ENCODE assay signal across 22 mouse cellular contexts in the genomic region with DNA sequence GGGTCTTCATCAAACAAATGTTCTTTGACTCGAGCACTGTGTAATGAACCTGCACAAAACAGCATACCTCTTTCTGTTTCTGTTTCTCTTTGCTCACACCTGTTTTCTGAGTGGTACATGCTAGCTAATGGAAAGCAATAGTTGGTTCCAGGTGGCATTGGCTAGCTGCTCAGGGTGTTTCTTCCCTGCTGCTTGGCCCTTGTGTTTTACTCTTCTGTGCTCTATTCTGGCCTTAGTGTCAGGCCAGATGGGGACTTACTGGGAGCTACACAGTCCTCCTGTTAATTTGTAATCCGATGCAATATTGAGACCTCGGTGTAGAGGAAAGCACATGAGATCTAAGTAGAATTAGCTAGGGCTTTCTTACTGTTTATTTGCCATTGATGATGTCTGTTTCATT. TPM values are rescaled to one million over a fixed set of nuclear protein-coding genes. Genes with fewer than 3 reads are reported as not detected.
DNase-seq lines count a peak whose midpoint lies in the region; TF ChIP-seq lines count a peak whose summit lies in the region.
"Had no signal": no experiment of that assay in that cellular context is flagged by ENCODE, and none has a peak within 500 bp of the region (broad histone marks: within the 10 kb centered on the region; RNA-seq: fewer than 3 reads in every experiment).

No protein-coding gene starts in this region.

- no peaks in the 10 kb centered on the region for H3K4me1 ChIP-seq in kidney, adult 2 months (ENCODE audit: control insufficient read depth, insufficient read depth, low read length)
- H3K4me1 ChIP-seq: embryonic facial prominence, embryonic 13.5 days; forebrain, embryonic 15.5 days; hindbrain, embryonic 13.5 days; liver, embryonic 13.5 days had no signal

- H3K27me3 ChIP-seq in kidney, adult 2 months (replicated peaks; ENCODE audit: control insufficient read depth, insufficient read depth, low read length): no peaks in the 10 kb centered on the region
- H3K27me3 ChIP-seq: embryonic facial prominence, embryonic 13.5 days; forebrain, embryonic 15.5 days; hindbrain, embryonic 13.5 days; liver, embryonic 13.5 days; Patski had no signal

- WGBS in kidney, adult 2 months: 72% methylated on average over 3 of the region's 3 CpGs

- intact Hi-C loops in gastrocnemius, adult 2 months (cut with DNase I): no loop called here

- TF ChIP-seq POLR2A in kidney, adult 2 months (IDR thresholded peaks at IDR 0.05; ENCODE audit: low read depth, low read length): no peak

- H3K36me3 ChIP-seq in kidney, adult 2 months (ENCODE audit: control insufficient read depth, insufficient read depth, low read length): peaks cover 16% of the 10 kb centered on the region

- H3K4me3 ChIP-seq in gastrocnemius, adult 2 months: no peak overlapping the region
- no peak overlapping the region for H3K4me3 ChIP-seq in kidney, adult 2 months (ENCODE audit: insufficient read depth, low read depth, low read length)
- H3K4me3 ChIP-seq: embryonic facial prominence, embryonic 13.5 days; forebrain, embryonic 10.5 days; forebrain, embryonic 15.5 days; hindbrain, embryonic 13.5 days; liver, embryonic 13.5 days had no signal

- H3K27ac ChIP-seq in gastrocnemius, adult 2 months: peak overlapping the region; percentile 48; the same call in 1 of the 2 replicates
- no peak overlapping the region for H3K27ac ChIP-seq in kidney, adult 2 months (ENCODE audit: insufficient read depth, low read depth, low read length)
- H3K27ac ChIP-seq: embryonic facial prominence, embryonic 13.5 days; forebrain, embryonic 10.5 days; forebrain, embryonic 15.5 days; hindbrain, embryonic 13.5 days; kidney, postnatal 0 days; liver, embryonic 13.5 days; macrophage had no signal

- no peak for TF ChIP-seq CTCF in gastrocnemius, adult 2 months (IDR thresholded peaks at IDR 0.05)
- TF ChIP-seq CTCF in kidney, adult 2 months (conservative IDR thresholded peaks at IDR 0.05; ENCODE audit: insufficient read depth, insufficient read length, low read depth, low read length): no peak

- DNase-seq in gastrocnemius, adult 2 months: no peak
- no peak for DNase-seq in gastrocnemius, adult 8-10 months (ENCODE audit: low spot score in 2 of 2)
- peak; percentile 68 for DNase-seq in brain, adult 2 months (ENCODE audit: low read depth, low spot score)
- peak; percentile 24 for DNase-seq in cerebellum, adult 8-10 months
- peak; percentile 21 to 38 for DNase-seq in cerebellum, postnatal 36 days
- DNase-seq in kidney, adult 2 months: no peak
- DNase-seq in yolk sac, embryonic 10.5 days (ENCODE audit: low spot score): no peak
- DNase-seq: adrenal gland, postnatal 10 days; kidney, postnatal 4 days; layer of hippocampus, postnatal 36 days; left cerebral cortex, postnatal 4 days; liver, embryonic 13.5 days; lung, adult 18-20 months; midbrain, embryonic 14.5 days; thymus, postnatal 14 days had no signal

RNA-seq across cellular contexts. Expression of gene Mrps25, which starts 25.0 kb away (rescaled TPM):
- 10 to 100 TPM; 29.2 to 43.7 TPM for total RNA-seq in gastrocnemius, adult 2 months (2021)
- 10 to 100 TPM; 30.4 to 36.8 (median 36.1) TPM for total RNA-seq in gastrocnemius, adult 8-10 months (2022)
- 21.0 and 25.2 TPM in 2 replicates for polyA plus RNA-seq in kidney, adult 2 months (2012; rRNA removed)

RNA-seq across cellular contexts. Expression of gene Rbsn, which starts 55.9 kb away (rescaled TPM):
- total RNA-seq in gastrocnemius, adult 2 months (2021): 10 to 100 TPM; 13.6 to 14.9 TPM
- total RNA-seq in gastrocnemius, adult 8-10 months (2022): 10 to 100 TPM in 3 of 4 experiments, 1 to 10 TPM in 1; 9.5 to 13.4 (median 11.3) TPM
- 10.4 and 10.5 TPM in 2 replicates for polyA plus RNA-seq in kidney, adult 2 months (2012; rRNA removed)

Comparison
In these comparisons a context has a peak if more than half of its experiments do, and no peak if none do; other contexts are left out.
1. DNase-seq: peak in brain, adult 2 months (single experiment), cerebellum, adult 8-10 months (single experiment) and cerebellum, postnatal 36 days (2 of 2); none in gastrocnemius, adult 2 months (single experiment), gastrocnemius, adult 8-10 months (0 of 2), kidney, adult 2 months (single experiment) and yolk sac, embryonic 10.5 days (single experiment).